Mouse (Mus musculus): ENCODE data around the gene Ppp6c. TPM values are rescaled to one million over a fixed set of nuclear protein-coding genes. Genes with fewer than 3 reads are reported as not detected.

Ppp6c gene
- polyA plus RNA-seq, 1 experiment from 2014 or later, result 32.9 TPM

DNA sequence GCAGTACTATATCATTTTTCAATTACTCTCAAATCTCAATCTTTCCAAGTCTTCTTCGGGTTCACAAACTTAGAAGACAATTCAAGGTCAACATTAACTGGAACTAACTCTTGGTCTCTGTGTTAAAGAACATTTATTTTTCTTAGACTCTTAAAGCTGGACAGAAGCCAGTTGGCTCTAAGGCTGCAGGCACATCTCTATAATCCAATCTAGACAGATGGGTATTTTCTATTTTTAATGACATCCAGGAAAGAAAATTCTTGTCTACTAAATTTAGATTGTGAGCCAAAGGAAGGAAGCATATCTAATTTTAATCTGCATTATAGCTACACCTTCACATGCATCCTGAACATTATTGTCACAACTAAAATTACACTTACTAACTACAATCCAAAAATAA lies 68.3 kb downstream of the Ppp6c start:
- H3K9ac ChIP-seq (ENCODE audit: low read depth, low read length), result no peak overlapping the region
- no peak overlapping the region for H3K4me3 ChIP-seq (ENCODE audit: low read depth, low read length)
- H3K27ac ChIP-seq (ENCODE audit: low read length), result no peak overlapping the region
- no peak overlapping the region for H3K4me2 ChIP-seq (ENCODE audit: low read depth, low read length)
- ATAC-seq (ENCODE audit: low read depth), result no peak
- no peaks in the 10 kb centered on the region for H3K4me1 ChIP-seq (ENCODE audit: control insufficient read depth, low read depth, low read length)
- 69% methylated on average over 1 of the region's 1 CpGs for WGBS (ENCODE audit: insufficient replicate concordance)
- no peaks in the 10 kb centered on the region for H3K36me3 ChIP-seq (ENCODE audit: control insufficient read depth, insufficient read depth)
- H3K9me3 ChIP-seq (replicated peaks; ENCODE audit: control insufficient read depth, low read length), result no peaks in the 10 kb centered on the region
- no peaks in the 10 kb centered on the region for H3K27me3 ChIP-seq (ENCODE audit: control insufficient read depth, insufficient read depth, low read depth, low read length)

- Histone ChIP-seq H3K9ac (ENCODE audit: low read depth, low read length) (no peak overlapping the region), H3K27me3 (ENCODE audit: control insufficient read depth, insufficient read depth, low read depth, low read length) (no peaks in the 10 kb centered on the region), H3K9me3 (replicated peaks; ENCODE audit: control insufficient read depth, low read length) (no peaks in the 10 kb centered on the region), H3K4me1 (ENCODE audit: control insufficient read depth, low read depth, low read length) (no peaks in the 10 kb centered on the region), H3K4me2 (ENCODE audit: low read depth, low read length) (no peak overlapping the region), H3K27ac (ENCODE audit: low read length) (no peak overlapping the region), H3K4me3 (ENCODE audit: low read depth, low read length) (no peak overlapping the region), H3K36me3 (ENCODE audit: control insufficient read depth, insufficient read depth) (no peaks in the 10 kb centered on the region)
- WGBS (ENCODE audit: insufficient replicate concordance), result 65% methylated on average over 1 of the region's 1 CpGs
- ATAC-seq (ENCODE audit: low read depth), result no peak
Observed at GRCm38 (mm10) chr2:39156821-39157220, 69.4 kb downstream of the Ppp6c start.

- Histone ChIP-seq H3K36me3 (ENCODE audit: control insufficient read depth, insufficient read depth) (no peaks in the 10 kb centered on the region), H3K4me1 (ENCODE audit: control insufficient read depth, low read depth, low read length) (no peaks in the 10 kb centered on the region), H3K4me3 (ENCODE audit: low read depth, low read length) (no peak overlapping the region), H3K4me2 (ENCODE audit: low read depth, low read length) (no peak overlapping the region), H3K27me3 (ENCODE audit: control insufficient read depth, insufficient read depth, low read depth, low read length) (no peaks in the 10 kb centered on the region), H3K27ac (ENCODE audit: low read length) (no peak overlapping the region), H3K9me3 (replicated peaks; ENCODE audit: control insufficient read depth, low read length) (no peaks in the 10 kb centered on the region), H3K9ac (ENCODE audit: low read depth, low read length) (no peak overlapping the region)
- WGBS (ENCODE audit: insufficient replicate concordance), result 33% methylated on average over 2 of the region's 2 CpGs
- no peak for ATAC-seq (ENCODE audit: low read depth)
Observed at GRCm38 (mm10) chr2:39150943-39151342, 75.3 kb downstream of the Ppp6c start.

GRCm38 (mm10) chr2:39148075-39148474 lies 78.2 kb downstream of the Ppp6c start:
- Histone ChIP-seq H3K9ac (ENCODE audit: low read depth, low read length) (no peak overlapping the region), H3K27me3 (ENCODE audit: control insufficient read depth, insufficient read depth, low read depth, low read length) (no peaks in the 10 kb centered on the region), H3K4me2 (ENCODE audit: low read depth, low read length) (no peak overlapping the region), H3K36me3 (ENCODE audit: control insufficient read depth, insufficient read depth) (no peaks in the 10 kb centered on the region), H3K27ac (ENCODE audit: low read length) (no peak overlapping the region), H3K9me3 (replicated peaks; ENCODE audit: control insufficient read depth, low read length) (no peaks in the 10 kb centered on the region), H3K4me1 (ENCODE audit: control insufficient read depth, low read depth, low read length) (no peaks in the 10 kb centered on the region), H3K4me3 (ENCODE audit: low read depth, low read length) (no peak overlapping the region)
- 13% methylated on average over 2 of the region's 2 CpGs for WGBS (ENCODE audit: insufficient replicate concordance)
- peak; percentile 51; the same call in 1 of the 2 replicates for ATAC-seq (ENCODE audit: low read depth)

- 83% methylated on average over 1 of the region's 1 CpGs for WGBS (ENCODE audit: insufficient replicate concordance)
Observed at GRCm38 (mm10) chr2:39146469-39146868, 79.8 kb downstream of the Ppp6c start.

More at GRCm38 (mm10) chr2:39146469-39146868, 79.8 kb downstream of the Ppp6c start:
- Histone ChIP-seq H3K27me3 (ENCODE audit: control insufficient read depth, insufficient read depth, low read depth, low read length) (no peaks in the 10 kb centered on the region), H3K27ac (ENCODE audit: low read length) (no peak overlapping the region), H3K4me3 (ENCODE audit: low read depth, low read length) (no peak overlapping the region), H3K9ac (ENCODE audit: low read depth, low read length) (no peak overlapping the region), H3K4me2 (ENCODE audit: low read depth, low read length) (no peak overlapping the region), H3K36me3 (ENCODE audit: control insufficient read depth, insufficient read depth) (no peaks in the 10 kb centered on the region), H3K9me3 (replicated peaks; ENCODE audit: control insufficient read depth, low read length) (no peaks in the 10 kb centered on the region), H3K4me1 (ENCODE audit: control insufficient read depth, low read depth, low read length) (no peaks in the 10 kb centered on the region)
- ATAC-seq (ENCODE audit: low read depth), result no peak

Other genes with a start within 250 kb of the Ppp6c start
- gene Wdr38, start 229.0 kb downstream of the Ppp6c start, polyA plus RNA-seq (2015; fragmentation: Nextera tagmentation; extraction: Ambion mirVana), result 0.70 and 0.85 TPM in 2 replicates
- 45.8 and 48.6 TPM in 2 replicates for gene Arpc5l, start 221.1 kb downstream of the Ppp6c start, polyA plus RNA-seq (2015; fragmentation: Nextera tagmentation; extraction: Ambion mirVana)
- gene Rpl35, start 220.8 kb downstream of the Ppp6c start, polyA plus RNA-seq (2015; fragmentation: Nextera tagmentation; extraction: Ambion mirVana), result 456 and 532 TPM in 2 replicates
- gene Golga1, start 160.9 kb downstream of the Ppp6c start, polyA plus RNA-seq (2015; fragmentation: Nextera tagmentation; extraction: Ambion mirVana), result 10.1 and 10.4 TPM in 2 replicates
- gene Scai, start 35.7 kb downstream of the Ppp6c start, polyA plus RNA-seq (2015; fragmentation: Nextera tagmentation; extraction: Ambion mirVana), result 1.0 and 1.4 TPM in 2 replicates